Mouse (Mus musculus) NIH3T3 (cell line): ENCODE measurements around the gene Tspan4.
A peak's percentile ranks its signal among the peaks of the same experiment; 100 is the strongest.
"Not testable (repeated sequence)": the region's sequence is repeated elsewhere in the genome, so short reads cannot be mapped to it uniquely, and the experiment has no call there.

Experiments used
- DNase-seq: peaks from one replicate; pipeline ENCODE4 v3.0.0-alpha.2; 2012; ENCODE audit warnings: low read depth

The Tspan4 gene

GRCm38 (mm10) chr7:141439140-141439679 lies 35.8 kb upstream of the Tspan4 start:
- DNase-seq = no peak

GRCm38 (mm10) chr7:141439811-141440210 lies 35.2 kb upstream of the Tspan4 start:
- no peak for DNase-seq

- peak; percentile 64 for DNase-seq
These were observed 34.4 kb upstream of the Tspan4 start for GRCm38 (mm10) chr7:141440613-141441012.

GRCm38 (mm10) chr7:141441460-141441859 lies 33.6 kb upstream of the Tspan4 start:
- DNase-seq = no peak

GRCm38 (mm10) chr7:141442199-141442598 lies 32.8 kb upstream of the Tspan4 start:
- no peak for DNase-seq

- DNase-seq = peak; percentile 70
These were observed 31.8 kb upstream of the Tspan4 start for GRCm38 (mm10) chr7:141443081-141443821.

- peak; percentile 83 for DNase-seq
These were observed 31.2 kb upstream of the Tspan4 start, which contains the start of gene Pidd1 for GRCm38 (mm10) chr7:141443828-141444237. Gene Pidd1, minus strand, starts transcription at chr7:141444025.

- DNase-seq = not testable (repeated sequence)
These were observed 28.7 kb upstream of the Tspan4 start for GRCm38 (mm10) chr7:141446374-141446773.

- DNase-seq = peak; percentile 91
These were observed 27.7 kb upstream of the Tspan4 start, which contains the start of gene Rplp2 for GRCm38 (mm10) chr7:141447110-141447991. Gene Rplp2, plus strand, starts transcription at chr7:141447370.

- DNase-seq = no peak
These were observed 23.1 kb upstream of the Tspan4 start for GRCm38 (mm10) chr7:141451928-141452327.

GRCm38 (mm10) chr7:141453636-141454035 lies 21.4 kb upstream of the Tspan4 start:
- DNase-seq = no peak

GRCm38 (mm10) chr7:141454967-141455551 lies 20.0 kb upstream of the Tspan4 start, which contains the start of gene Pnpla2:
Gene Pnpla2, plus strand, starts transcription at chr7:141455198.
- peak; percentile 90 for DNase-seq

GRCm38 (mm10) chr7:141455610-141456314 lies 19.3 kb upstream of the Tspan4 start:
- peak; percentile 64 for DNase-seq

GRCm38 (mm10) chr7:141456739-141457138 lies 18.3 kb upstream of the Tspan4 start:
- DNase-seq = no peak

GRCm38 (mm10) chr7:141457236-141457635 lies 17.8 kb upstream of the Tspan4 start:
- DNase-seq = no peak

GRCm38 (mm10) chr7:141457986-141458660 lies 16.9 kb upstream of the Tspan4 start:
- peak; percentile 73 for DNase-seq

GRCm38 (mm10) chr7:141458661-141459060 lies 16.4 kb upstream of the Tspan4 start:
- no peak for DNase-seq

GRCm38 (mm10) chr7:141459301-141459711 lies 15.7 kb upstream of the Tspan4 start:
- no peak for DNase-seq

- DNase-seq = no peak
These were observed 15.0 kb upstream of the Tspan4 start for GRCm38 (mm10) chr7:141460001-141460390.

- DNase-seq = no peak
These were observed 14.5 kb upstream of the Tspan4 start, which contains the start of gene Cracr2b for GRCm38 (mm10) chr7:141460391-141461113. Gene Cracr2b, plus strand, starts transcription at chr7:141461094.
